Mouse (Mus musculus): ENCODE results near the gene Hist1h4a. TPM values are rescaled to one million over a fixed set of nuclear protein-coding genes. Genes with fewer than 3 reads are reported as not detected.
A peak's percentile ranks its signal among the peaks of the same experiment; 100 is the strongest.
"Not testable (repeated sequence)": the region's sequence is repeated elsewhere in the genome, so short reads cannot be mapped to it uniquely, and the experiment has no call there.

Hist1h4a gene
- polyA plus RNA-seq, 1 experiment from 2014 or later = 0.43 TPM

DNA sequence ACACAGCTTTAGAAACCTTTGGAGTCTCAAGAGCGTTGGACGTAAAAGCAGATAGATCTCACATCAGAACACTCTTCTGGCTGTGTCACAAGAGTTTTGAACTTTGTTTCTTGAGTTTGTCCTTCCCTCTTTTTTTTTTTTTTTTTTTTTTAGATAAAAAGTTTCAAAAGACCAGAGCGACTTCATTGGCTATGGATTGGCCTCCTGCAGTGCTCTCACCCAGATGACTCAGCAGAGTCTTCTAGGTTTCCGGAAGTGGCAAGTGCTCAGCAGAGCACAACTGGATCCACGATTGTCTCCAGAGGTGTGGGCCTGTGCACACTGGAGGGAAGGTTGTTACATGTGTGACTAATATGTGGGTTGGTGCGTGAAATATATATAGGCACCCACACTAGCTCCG is 17.3 kb upstream of the Hist1h4a start:
- Histone ChIP-seq H3K27ac (ENCODE audit: low read depth, low read length) (no peak overlapping the region), H3K36me3 (ENCODE audit: control insufficient read depth, insufficient read depth) (no peaks in the 10 kb centered on the region), H3K4me2 (replicated peaks; ENCODE audit: low read depth) (no peak overlapping the region), H3K4me1 (replicated peaks; ENCODE audit: control insufficient read depth, insufficient read depth, low read length) (no peaks in the 10 kb centered on the region), H3K27me3 (replicated peaks; ENCODE audit: control insufficient read depth, insufficient read depth, low read length) (no peaks in the 10 kb centered on the region), H3K9me3 (ENCODE audit: control insufficient read depth) (no peaks in the 10 kb centered on the region), H3K9ac (ENCODE audit: low read depth, low read length) (no peak overlapping the region), H3K4me3 (ENCODE audit: low read depth, low read length) (no peak overlapping the region)
- 84% methylated on average over 7 of the region's 7 CpGs for WGBS
- peak; percentile 59; the same call in 1 of the 2 replicates for ATAC-seq
- no peak for TF ChIP-seq CTCF (IDR thresholded peaks at IDR 0.05; ENCODE audit: low read depth)

DNA sequence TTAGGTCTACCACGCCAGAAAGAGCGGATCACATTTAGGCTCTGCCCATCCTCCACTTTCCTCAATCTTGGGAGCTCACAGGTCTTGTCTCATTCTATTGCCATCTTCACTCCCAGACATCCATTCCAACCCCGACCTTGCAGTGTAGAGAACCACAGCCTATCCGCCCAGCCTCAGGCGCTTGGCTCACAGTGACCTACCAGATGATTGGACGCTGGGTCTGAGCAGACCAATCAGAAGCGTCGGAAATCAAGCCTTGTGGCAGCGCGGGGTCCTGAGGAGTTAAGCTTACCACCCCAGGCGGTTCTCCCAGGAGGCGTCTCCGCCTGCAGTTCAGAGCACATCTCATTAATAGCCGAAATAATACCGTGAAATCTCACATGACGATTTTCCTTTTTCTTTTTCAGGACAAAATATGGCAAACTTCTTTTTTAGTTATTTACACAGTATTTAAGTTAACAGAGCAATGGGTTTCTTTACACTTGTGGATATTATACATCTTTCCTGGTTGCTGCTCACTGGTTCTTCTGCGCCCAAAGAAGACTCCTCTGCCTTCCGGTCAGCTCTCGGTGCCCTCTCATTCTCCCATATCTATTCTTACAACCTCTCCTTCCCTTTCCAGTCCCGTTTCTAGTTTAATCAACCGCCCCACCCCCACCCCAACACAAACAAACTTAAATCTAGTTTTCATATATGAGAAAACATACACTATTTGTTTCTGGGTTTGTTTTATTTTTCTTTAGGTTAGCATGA is 11.7 kb upstream of the Hist1h4a start:
- H3K27ac ChIP-seq (ENCODE audit: low read depth, low read length) = no peak overlapping the region
- no peaks in the 10 kb centered on the region for H3K9me3 ChIP-seq (ENCODE audit: control insufficient read depth)
- no peaks in the 10 kb centered on the region for H3K4me1 ChIP-seq (replicated peaks; ENCODE audit: control insufficient read depth, insufficient read depth, low read length)
- no peak overlapping the region for H3K9ac ChIP-seq (ENCODE audit: low read depth, low read length)
- H3K4me3 ChIP-seq (ENCODE audit: low read depth, low read length) = no peak overlapping the region; the same call in 1 of the 2 replicates
- ATAC-seq = peak; percentile 45; the same call in 1 of the 2 replicates
- H3K4me2 ChIP-seq (replicated peaks; ENCODE audit: low read depth) = peak overlapping the region; percentile 51
- H3K36me3 ChIP-seq (ENCODE audit: control insufficient read depth, insufficient read depth) = no peaks in the 10 kb centered on the region
- 26% methylated on average over 21 of the region's 21 CpGs for WGBS
- TF ChIP-seq CTCF (IDR thresholded peaks at IDR 0.05; ENCODE audit: low read depth) = no peak
- no peaks in the 10 kb centered on the region for H3K27me3 ChIP-seq (replicated peaks; ENCODE audit: control insufficient read depth, insufficient read depth, low read length)

DNA sequence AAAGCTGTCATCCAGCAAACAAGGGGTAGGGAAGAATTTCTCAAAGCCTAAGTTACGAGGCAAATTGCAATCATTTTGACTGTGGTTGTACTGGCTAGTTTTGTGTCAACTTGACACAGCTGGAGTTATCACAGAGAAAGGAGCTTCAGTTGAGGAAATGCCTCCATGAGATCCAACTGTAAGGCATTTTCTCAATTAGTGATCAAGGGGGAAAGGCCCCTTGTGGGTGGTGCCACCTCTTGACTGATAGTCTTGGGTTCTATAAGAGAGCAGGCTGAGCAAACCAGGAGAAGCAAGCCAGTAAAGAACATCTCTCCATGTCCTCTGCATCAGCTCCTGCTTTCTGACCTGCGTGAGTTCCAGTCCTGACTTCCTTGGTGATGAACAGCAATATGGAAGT is 8.6 kb upstream of the Hist1h4a start, which contains the start of gene Trim38:
Trim38 (plus strand) TSS at position 301 of the 400 bp plus-strand sequence.
- not testable (repeated sequence) for H3K4me2 ChIP-seq (replicated peaks; ENCODE audit: low read depth); H3K9me3 ChIP-seq (ENCODE audit: control insufficient read depth); H3K36me3 ChIP-seq (ENCODE audit: control insufficient read depth, insufficient read depth); ATAC-seq; H3K27me3 ChIP-seq (replicated peaks; ENCODE audit: control insufficient read depth, insufficient read depth, low read length); H3K4me1 ChIP-seq (replicated peaks; ENCODE audit: control insufficient read depth, insufficient read depth, low read length); H3K27ac ChIP-seq (ENCODE audit: low read depth, low read length); H3K9ac ChIP-seq (ENCODE audit: low read depth, low read length); H3K4me3 ChIP-seq (ENCODE audit: low read depth, low read length)
- WGBS = 88% methylated on average over 2 of the region's 2 CpGs

DNA sequence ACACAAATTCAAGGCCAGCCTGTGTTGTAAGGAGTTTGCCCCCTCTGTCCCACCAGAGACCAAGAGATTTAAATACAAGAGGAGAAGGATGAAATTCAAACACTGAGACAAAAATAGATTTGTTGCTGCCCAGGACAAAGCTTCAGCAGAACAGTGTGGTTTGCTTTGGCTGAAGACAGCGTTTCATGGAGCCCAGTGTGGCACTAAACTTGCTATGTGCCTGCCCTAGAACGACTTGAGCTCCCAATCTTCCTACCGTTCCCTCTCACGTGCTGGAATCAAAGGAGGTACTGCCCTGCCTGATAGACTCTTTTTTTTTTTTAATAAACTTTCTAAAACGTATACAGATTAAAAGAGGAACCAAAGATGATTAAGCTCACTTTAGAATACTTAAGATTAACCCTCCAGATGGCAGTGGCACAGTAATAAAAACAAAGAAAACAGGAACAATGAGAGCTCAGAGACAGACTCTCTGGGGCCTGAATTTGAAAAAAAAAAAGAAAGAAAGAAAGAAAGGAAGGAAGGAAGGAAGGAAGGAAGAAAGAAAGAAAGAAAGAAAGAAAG is 7.9 kb upstream of the Hist1h4a start:
- peaks cover 5% of the 10 kb centered on the region; the same call in 1 of the 2 replicates for H3K4me1 ChIP-seq (replicated peaks; ENCODE audit: control insufficient read depth, insufficient read depth, low read length)

DNA sequence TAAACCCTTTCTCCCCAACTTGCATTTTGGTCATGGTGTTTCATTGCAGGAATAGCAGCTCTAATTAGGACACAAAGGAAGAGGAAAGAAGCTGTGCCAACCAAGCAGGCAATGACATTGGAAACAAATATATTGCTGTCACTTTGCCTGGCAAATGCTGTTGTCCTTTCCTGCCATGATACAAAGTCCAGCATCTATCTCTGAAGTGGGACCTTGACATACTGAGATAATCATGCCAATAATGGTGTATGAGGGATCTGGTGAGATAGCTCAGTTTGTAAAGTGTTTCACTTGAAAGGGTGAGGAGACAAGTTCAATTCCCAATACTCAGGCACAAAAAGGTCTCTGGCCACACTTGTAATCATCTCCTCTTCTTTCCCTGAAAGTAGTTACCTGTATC is 5.7 kb upstream of the Hist1h4a start:
- peaks cover 7% of the 10 kb centered on the region; the same call in 1 of the 2 replicates for H3K4me1 ChIP-seq (replicated peaks; ENCODE audit: control insufficient read depth, insufficient read depth, low read length)
- no peak overlapping the region for H3K4me2 ChIP-seq (replicated peaks; ENCODE audit: low read depth)
- no peak overlapping the region for H3K4me3 ChIP-seq (ENCODE audit: low read depth, low read length)
- no peak overlapping the region for H3K27ac ChIP-seq (ENCODE audit: low read depth, low read length)
- no peak overlapping the region for H3K9ac ChIP-seq (ENCODE audit: low read depth, low read length)
- H3K36me3 ChIP-seq (ENCODE audit: control insufficient read depth, insufficient read depth) = no peaks in the 10 kb centered on the region
- TF ChIP-seq CTCF (IDR thresholded peaks at IDR 0.05; ENCODE audit: low read depth) = no peak
- H3K27me3 ChIP-seq (replicated peaks; ENCODE audit: control insufficient read depth, insufficient read depth, low read length) = no peaks in the 10 kb centered on the region
- ATAC-seq = no peak
- H3K9me3 ChIP-seq (ENCODE audit: control insufficient read depth) = no peaks in the 10 kb centered on the region

More for the DNA sequence above, 7.9 kb upstream of the Hist1h4a start:
- no peak for TF ChIP-seq CTCF (IDR thresholded peaks at IDR 0.05; ENCODE audit: low read depth)
- 57% methylated on average over 5 of the region's 5 CpGs for WGBS
- Histone ChIP-seq H3K27me3 (replicated peaks; ENCODE audit: control insufficient read depth, insufficient read depth, low read length) (no peaks in the 10 kb centered on the region), H3K9ac (ENCODE audit: low read depth, low read length) (no peak overlapping the region), H3K36me3 (ENCODE audit: control insufficient read depth, insufficient read depth) (no peaks in the 10 kb centered on the region), H3K4me2 (replicated peaks; ENCODE audit: low read depth) (no peak overlapping the region), H3K9me3 (ENCODE audit: control insufficient read depth) (no peaks in the 10 kb centered on the region), H3K27ac (ENCODE audit: low read depth, low read length) (no peak overlapping the region), H3K4me3 (ENCODE audit: low read depth, low read length) (no peak overlapping the region)
- ATAC-seq = no peak

DNA sequence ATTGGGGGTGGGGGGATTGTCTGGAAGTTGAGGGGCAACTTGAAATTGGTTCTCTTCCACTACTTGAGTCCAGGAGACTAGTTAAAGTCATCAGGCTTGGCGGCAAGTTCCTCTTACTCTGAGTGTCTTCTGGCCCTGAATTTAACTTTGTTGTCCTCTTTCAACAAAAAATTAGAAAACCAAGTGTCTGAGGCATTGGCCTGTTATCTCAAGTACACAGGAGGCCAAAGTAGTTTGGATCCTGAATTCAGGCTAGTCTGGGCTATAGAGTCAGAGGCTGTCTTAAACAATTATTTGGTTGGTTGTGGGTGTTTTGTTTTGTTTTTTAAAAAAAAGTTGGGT is 4.1 kb upstream of the Hist1h4a start:
- Histone ChIP-seq H3K9me3 (ENCODE audit: control insufficient read depth) (no peaks in the 10 kb centered on the region), H3K4me1 (replicated peaks; ENCODE audit: control insufficient read depth, insufficient read depth, low read length) (peaks cover 10% of the 10 kb centered on the region), H3K27ac (ENCODE audit: low read depth, low read length) (no peak overlapping the region), H3K4me2 (replicated peaks; ENCODE audit: low read depth) (no peak overlapping the region), H3K36me3 (ENCODE audit: control insufficient read depth, insufficient read depth) (no peaks in the 10 kb centered on the region), H3K9ac (ENCODE audit: low read depth, low read length) (no peak overlapping the region), H3K4me3 (ENCODE audit: low read depth, low read length) (no peak overlapping the region), H3K27me3 (replicated peaks; ENCODE audit: control insufficient read depth, insufficient read depth, low read length) (no peaks in the 10 kb centered on the region)
- WGBS = 87% methylated on average over 1 of the region's 1 CpGs
- ATAC-seq = no peak
- TF ChIP-seq CTCF (IDR thresholded peaks at IDR 0.05; ENCODE audit: low read depth) = no peak

All from intestine, postnatal 0 days (tissue).